Comparison of ENCODE assay signal across 10 mouse cellular contexts in the genomic region with DNA sequence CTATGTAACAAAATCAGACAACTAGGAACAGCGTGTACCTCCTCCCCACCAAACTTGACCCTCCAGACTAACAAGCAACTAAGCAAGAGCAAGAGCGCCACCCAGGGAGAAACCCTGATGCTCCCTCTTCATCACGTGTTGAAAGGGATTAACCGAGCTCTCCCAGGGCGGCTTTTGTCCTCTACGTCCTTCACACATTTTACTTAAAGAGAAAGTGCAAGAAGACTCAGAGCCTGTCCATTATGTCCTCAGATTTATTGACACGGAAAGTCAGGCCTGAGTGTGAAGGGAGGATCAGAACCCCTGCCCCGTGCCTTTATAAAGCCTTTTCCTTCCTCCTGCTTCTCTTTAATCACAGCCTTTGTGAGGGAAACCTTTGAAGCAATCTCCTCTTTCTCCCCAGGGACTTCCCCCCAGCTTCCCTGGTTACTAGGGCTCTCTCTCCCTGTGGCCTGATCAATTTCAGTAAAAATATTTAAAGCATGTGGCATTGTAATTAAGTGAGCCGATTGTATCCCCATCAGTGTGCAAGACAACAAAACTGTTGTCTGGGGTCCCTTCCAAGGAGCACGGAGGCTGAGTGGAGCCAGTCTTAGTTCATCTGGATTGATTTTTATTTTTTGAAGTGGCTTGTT.
DNase-seq lines count a peak whose midpoint lies in the region; ATAC-seq and TF ChIP-seq lines count a peak whose summit lies in the region.
"Had no signal": no experiment of that assay in that cellular context is flagged by ENCODE, and none has a peak within 500 bp of the region (broad histone marks: within the 10 kb centered on the region; RNA-seq: fewer than 3 reads in every experiment).

No protein-coding gene starts in this region.

- no peak overlapping the region for H3K4me3 ChIP-seq in kidney, postnatal 0 days (replicated peaks; ENCODE audit: low read depth, low read length)
- H3K4me3 ChIP-seq in midbrain, postnatal 0 days (ENCODE audit: low read depth, low read length) = no peak overlapping the region
- H3K4me3 ChIP-seq: embryonic facial prominence, embryonic 15.5 days; lung, embryonic 15.5 days had no signal

- H3K4me1 ChIP-seq in kidney, postnatal 0 days (replicated peaks; ENCODE audit: insufficient read depth, low read length) = no peaks in the 10 kb centered on the region
- H3K4me1 ChIP-seq in midbrain, postnatal 0 days (ENCODE audit: insufficient read depth, low read length) = no peaks in the 10 kb centered on the region
- H3K4me1 ChIP-seq: lung, embryonic 15.5 days had no signal

- peak; percentile 36; the same call in 1 of the 2 replicates for ATAC-seq in kidney, postnatal 0 days (replicated peaks; ENCODE audit: low FRiP score, low read depth)
- ATAC-seq in midbrain, postnatal 0 days (ENCODE audit: low FRiP score) = no peak
- ATAC-seq in megakaryocyte, adult 5-6 weeks (ENCODE audit: poor library complexity, severe bottlenecking) = no peak

- H3K4me2 ChIP-seq in kidney, postnatal 0 days (ENCODE audit: low read length) = 0 out of 2 replicates have a peak overlapping the region, but pooled peaks have one; percentile 2
- no peak overlapping the region for H3K4me2 ChIP-seq in midbrain, postnatal 0 days (ENCODE audit: low read depth, low read length, poor library complexity, severe bottlenecking)
- H3K4me2 ChIP-seq: embryonic facial prominence, embryonic 15.5 days; lung, embryonic 15.5 days had no signal

- peak; percentile 12 for DNase-seq in cerebellum, adult 9-10 months
- no peak for DNase-seq in cerebellum, adult 8-10 months
- DNase-seq in thymus, postnatal 4 days = peak; percentile 25
- no peak for DNase-seq in thymus, postnatal 36 days
- DNase-seq in heart, adult 8-10 months (ENCODE audit: low spot score) = peak; percentile 33
- peak; percentile 75 for DNase-seq in kidney, postnatal 0 days (ENCODE audit: low spot score)
- DNase-seq in midbrain, postnatal 0 days (ENCODE audit: low spot score) = peak; percentile 67

- WGBS in kidney, postnatal 0 days = 15% methylated on average over 10 of the region's 10 CpGs
- 9% methylated on average over 10 of the region's 10 CpGs for WGBS in midbrain, postnatal 0 days

- H3K9ac ChIP-seq in kidney, postnatal 0 days (ENCODE audit: low read depth, low read length) = no peak overlapping the region
- no peak overlapping the region for H3K9ac ChIP-seq in midbrain, postnatal 0 days (replicated peaks; ENCODE audit: low read length, poor library complexity, severe bottlenecking)
- H3K9ac ChIP-seq: embryonic facial prominence, embryonic 15.5 days; lung, embryonic 15.5 days had no signal

- no peaks in the 10 kb centered on the region for H3K9me3 ChIP-seq in kidney, postnatal 0 days (replicated peaks; ENCODE audit: low read length)
- H3K9me3 ChIP-seq in midbrain, postnatal 0 days (ENCODE audit: low read length) = no peaks in the 10 kb centered on the region
- H3K9me3 ChIP-seq: embryonic facial prominence, embryonic 15.5 days; lung, embryonic 15.5 days had no signal

- H3K27ac ChIP-seq in kidney, postnatal 0 days = no peak overlapping the region
- no peak overlapping the region for H3K27ac ChIP-seq in midbrain, postnatal 0 days (ENCODE audit: low read depth, low read length)
- H3K27ac ChIP-seq: embryonic facial prominence, embryonic 15.5 days; lung, embryonic 15.5 days had no signal

- no peaks in the 10 kb centered on the region for H3K36me3 ChIP-seq in kidney, postnatal 0 days (ENCODE audit: insufficient read depth, low read length)
- H3K36me3 ChIP-seq in midbrain, postnatal 0 days (ENCODE audit: insufficient read depth, low read length) = no peaks in the 10 kb centered on the region
- H3K36me3 ChIP-seq: embryonic facial prominence, embryonic 15.5 days; lung, embryonic 15.5 days had no signal

- TF ChIP-seq CTCF in kidney, postnatal 0 days (IDR thresholded peaks at IDR 0.05; ENCODE audit: low read depth) = peak; percentile 53
- TF ChIP-seq CTCF in midbrain, postnatal 0 days (IDR thresholded peaks at IDR 0.05) = peak; percentile 54

- H3K27me3 ChIP-seq in kidney, postnatal 0 days (ENCODE audit: insufficient read depth, low read length) = no peaks in the 10 kb centered on the region
- peaks cover 9% of the 10 kb centered on the region for H3K27me3 ChIP-seq in midbrain, postnatal 0 days (ENCODE audit: insufficient read depth, low read length)

Comparison
In these comparisons a context has a peak if more than half of its experiments do, and no peak if none do; other contexts are left out.
1. DNase-seq: peak in cerebellum, adult 9-10 months (single experiment), thymus, postnatal 4 days (single experiment), heart, adult 8-10 months (single experiment), kidney, postnatal 0 days (single experiment) and midbrain, postnatal 0 days (single experiment); none in cerebellum, adult 8-10 months (single experiment) and thymus, postnatal 36 days (0 of 2).